Mouse (Mus musculus): ENCODE measurements around the gene Ola1. TPM values are rescaled to one million over a fixed set of nuclear protein-coding genes. Genes with fewer than 3 reads are reported as not detected.

Gene Ola1
- polyA plus RNA-seq, 1 experiment from 2014 or later: 112 TPM

DNA sequence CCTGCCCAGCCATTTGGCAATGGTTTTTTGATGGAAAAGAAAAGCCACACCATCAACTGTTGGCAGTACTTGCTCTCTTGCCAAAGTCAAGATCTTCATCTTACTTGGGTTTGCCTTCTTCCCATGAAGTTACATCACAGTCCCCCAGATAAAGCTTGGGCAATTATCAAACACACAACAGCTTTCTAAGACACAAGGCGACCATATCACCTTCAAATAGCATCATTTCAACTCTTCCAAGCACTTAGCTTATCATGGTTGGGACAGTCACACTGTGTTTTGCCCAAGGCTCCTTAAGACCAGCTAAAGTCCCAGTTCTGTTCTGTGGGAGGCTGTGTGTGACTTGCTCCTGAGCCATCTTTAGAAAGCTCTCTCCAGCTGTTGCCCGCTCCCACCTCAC lies 161.1 kb downstream of the Ola1 start:
- 89% methylated on average over 2 of the region's 2 CpGs for WGBS
- H3K36me3 ChIP-seq (replicated peaks): no peaks in the 10 kb centered on the region

DNA sequence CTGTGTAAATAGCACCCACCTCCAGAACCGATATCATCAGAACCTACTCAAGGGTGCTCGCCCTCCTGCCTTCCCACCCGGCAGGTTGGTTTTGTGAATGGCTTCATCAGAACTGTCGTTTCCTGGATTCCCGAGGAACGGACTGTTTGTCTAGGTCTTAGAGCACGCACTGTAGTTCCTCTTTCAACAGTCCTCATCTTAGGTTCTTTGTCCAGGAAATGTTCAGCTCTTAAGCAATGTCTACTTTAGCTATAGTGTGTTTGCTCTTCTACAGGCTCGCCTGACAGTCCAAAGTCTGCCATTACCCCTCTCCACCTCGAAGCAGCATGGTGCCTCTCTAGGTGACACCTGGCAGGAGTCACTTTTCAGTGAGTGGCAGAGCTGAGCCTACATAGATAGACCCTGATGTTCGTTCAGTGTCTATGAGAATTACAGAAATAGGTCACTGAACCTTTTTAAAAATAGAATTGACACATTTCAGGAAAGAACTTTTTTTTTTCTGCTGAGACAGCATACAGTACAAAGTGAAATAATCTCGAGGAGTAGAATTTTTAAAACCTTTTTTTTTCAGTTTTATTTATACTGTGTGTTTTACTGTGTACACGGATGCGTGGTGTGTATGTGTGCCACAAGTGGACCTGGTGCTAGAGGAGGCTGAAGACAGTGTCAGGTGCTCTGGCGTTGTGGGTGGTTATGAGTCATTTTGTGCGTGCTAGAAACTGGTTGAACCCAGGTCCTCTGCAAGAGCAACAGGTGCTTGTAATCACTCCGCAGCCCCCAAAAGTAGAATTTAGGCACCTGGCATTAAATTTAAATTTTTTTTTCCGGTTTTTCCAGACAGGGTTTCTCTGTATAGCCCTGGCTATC lies 162.4 kb downstream of the Ola1 start:
- WGBS: 90% methylated on average over 17 of the region's 17 CpGs
- H3K27ac ChIP-seq: no peak overlapping the region
- no peak for DNase-seq (ENCODE audit: extremely low spot score, low spot score)
- H3K4me1 ChIP-seq: 0 out of 2 replicates have a peak, but pooled peaks cover 5% of the 10 kb centered on the region
- peaks cover 9% of the 10 kb centered on the region; the same call in 1 of the 2 replicates for H3K9me3 ChIP-seq
- H3K36me3 ChIP-seq (replicated peaks): no peaks in the 10 kb centered on the region
- H3K4me3 ChIP-seq: no peak overlapping the region
- no peaks in the 10 kb centered on the region for H3K27me3 ChIP-seq (ENCODE audit: poor library complexity, severe bottlenecking)

More for the DNA sequence above, 161.1 kb downstream of the Ola1 start:
- Histone ChIP-seq H3K4me1 (0 out of 2 replicates have a peak, but pooled peaks cover 5% of the 10 kb centered on the region), H3K9me3 (peaks cover 7% of the 10 kb centered on the region; the same call in 1 of the 2 replicates), H3K27ac (no peak overlapping the region), H3K27me3 (ENCODE audit: poor library complexity, severe bottlenecking) (no peaks in the 10 kb centered on the region), H3K4me3 (no peak overlapping the region)
- no peak for DNase-seq (ENCODE audit: extremely low spot score, low spot score)

DNA sequence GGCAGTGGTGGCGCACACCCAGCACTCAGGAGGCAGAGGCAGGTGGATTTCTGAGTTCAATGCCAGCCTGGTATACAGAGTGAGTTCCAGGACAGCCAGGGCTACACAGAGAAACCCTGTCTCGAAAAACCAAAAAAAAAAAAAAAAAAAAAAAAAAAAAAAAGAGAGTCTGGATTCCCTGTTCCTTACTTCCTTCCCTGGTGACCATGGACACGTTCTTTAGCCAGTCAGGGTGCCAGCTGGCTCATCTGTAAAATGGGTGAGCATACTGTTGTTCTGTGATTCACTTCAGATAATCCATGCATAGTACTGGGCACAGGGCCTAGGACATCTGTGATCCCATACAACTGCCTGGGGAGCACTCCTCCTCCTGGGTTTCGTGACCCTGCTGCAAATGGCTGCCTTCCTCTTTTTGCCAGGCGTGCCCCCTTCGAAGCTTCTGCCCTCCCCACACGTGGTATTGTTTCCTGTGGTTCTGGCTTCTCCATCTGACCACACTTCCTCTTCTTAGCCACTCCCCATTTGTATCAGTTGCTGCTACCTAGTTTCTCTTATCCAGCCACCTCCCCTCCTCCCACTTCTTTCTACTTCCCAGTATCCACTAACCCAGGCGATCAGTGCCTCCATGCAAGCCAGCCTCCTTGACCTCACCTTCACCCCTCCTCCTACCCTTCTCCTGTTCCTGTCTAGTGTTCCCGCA lies 164.8 kb downstream of the Ola1 start:
- Histone ChIP-seq H3K36me3 (replicated peaks) (no peaks in the 10 kb centered on the region), H3K9me3 (peaks cover 9% of the 10 kb centered on the region; the same call in 1 of the 2 replicates), H3K4me1 (peaks cover 1% of the 10 kb centered on the region; the same call in 1 of the 2 replicates), H3K4me3 (no peak overlapping the region), H3K27me3 (ENCODE audit: poor library complexity, severe bottlenecking) (no peaks in the 10 kb centered on the region; the same call in 1 of the 2 replicates), H3K27ac (no peak overlapping the region)
- WGBS: 89% methylated on average over 9 of the region's 9 CpGs
- DNase-seq (ENCODE audit: extremely low spot score, low spot score): no peak

DNA sequence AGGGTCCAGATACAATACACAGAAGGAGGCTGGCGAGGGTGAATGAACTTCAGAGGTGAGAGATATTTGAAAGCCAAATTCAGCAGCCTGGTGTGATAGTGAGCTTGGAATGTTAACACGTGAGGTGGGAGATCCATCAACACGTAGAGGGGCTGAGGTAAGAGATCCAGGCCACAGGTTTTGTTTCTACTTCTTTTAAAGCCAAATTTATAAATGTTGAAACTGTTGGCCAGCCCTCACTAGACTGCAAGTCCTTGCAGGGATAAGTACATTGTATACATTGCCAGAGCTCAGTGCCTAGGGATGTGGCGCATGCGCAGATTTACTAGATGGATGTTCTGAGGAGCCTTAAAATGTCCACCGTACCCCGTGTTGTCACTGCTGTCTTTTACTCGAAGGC lies 168.3 kb downstream of the Ola1 start:
- H3K36me3 ChIP-seq (replicated peaks): no peaks in the 10 kb centered on the region
- peaks cover 25% of the 10 kb centered on the region for H3K4me1 ChIP-seq
- peaks cover 9% of the 10 kb centered on the region; the same call in 1 of the 2 replicates for H3K9me3 ChIP-seq
- WGBS: 92% methylated on average over 8 of the region's 8 CpGs
- no peak overlapping the region for H3K27ac ChIP-seq
- H3K27me3 ChIP-seq (ENCODE audit: poor library complexity, severe bottlenecking): peaks cover 15% of the 10 kb centered on the region
- DNase-seq (ENCODE audit: extremely low spot score, low spot score): no peak
- H3K4me3 ChIP-seq: no peak overlapping the region

- DNase-seq (ENCODE audit: extremely low spot score, low spot score): no peak
- no peaks in the 10 kb centered on the region for H3K36me3 ChIP-seq (replicated peaks)
Observed at GRCm38 (mm10) chr2:73049977-73050376, 168.7 kb downstream of the Ola1 start.

GRCm38 (mm10) chr2:73049001-73049684 lies 169.6 kb downstream of the Ola1 start:
- Histone ChIP-seq H3K27ac (no peak overlapping the region), H3K4me1 (peaks cover 25% of the 10 kb centered on the region), H3K9me3 (peaks cover 9% of the 10 kb centered on the region; the same call in 1 of the 2 replicates), H3K4me3 (no peak overlapping the region), H3K27me3 (ENCODE audit: poor library complexity, severe bottlenecking) (peaks cover 25% of the 10 kb centered on the region), H3K36me3 (replicated peaks) (no peaks in the 10 kb centered on the region)
- DNase-seq (ENCODE audit: extremely low spot score, low spot score): no peak
- WGBS: 64% methylated on average over 6 of the region's 6 CpGs

More at GRCm38 (mm10) chr2:73049977-73050376, 168.7 kb downstream of the Ola1 start:
- 83% methylated on average over 4 of the region's 4 CpGs for WGBS
- H3K4me3 ChIP-seq: no peak overlapping the region
- H3K27me3 ChIP-seq (ENCODE audit: poor library complexity, severe bottlenecking): peaks cover 20% of the 10 kb centered on the region
- H3K9me3 ChIP-seq: peaks cover 9% of the 10 kb centered on the region; the same call in 1 of the 2 replicates
- H3K27ac ChIP-seq: no peak overlapping the region
- peaks cover 25% of the 10 kb centered on the region for H3K4me1 ChIP-seq

- DNase-seq (ENCODE audit: extremely low spot score, low spot score): no peak
- peak overlapping the region; percentile 42; the same call in 1 of the 2 replicates for H3K27ac ChIP-seq
- peaks cover 25% of the 10 kb centered on the region for H3K4me1 ChIP-seq
- H3K4me3 ChIP-seq: no peak overlapping the region
- 71% methylated on average over 24 of the region's 24 CpGs for WGBS
- H3K36me3 ChIP-seq (replicated peaks): no peaks in the 10 kb centered on the region
- peaks cover 29% of the 10 kb centered on the region for H3K27me3 ChIP-seq (ENCODE audit: poor library complexity, severe bottlenecking)
- no peaks in the 10 kb centered on the region for H3K9me3 ChIP-seq
Observed at GRCm38 (mm10) chr2:73047061-73047741, 171.5 kb downstream of the Ola1 start.

DNA sequence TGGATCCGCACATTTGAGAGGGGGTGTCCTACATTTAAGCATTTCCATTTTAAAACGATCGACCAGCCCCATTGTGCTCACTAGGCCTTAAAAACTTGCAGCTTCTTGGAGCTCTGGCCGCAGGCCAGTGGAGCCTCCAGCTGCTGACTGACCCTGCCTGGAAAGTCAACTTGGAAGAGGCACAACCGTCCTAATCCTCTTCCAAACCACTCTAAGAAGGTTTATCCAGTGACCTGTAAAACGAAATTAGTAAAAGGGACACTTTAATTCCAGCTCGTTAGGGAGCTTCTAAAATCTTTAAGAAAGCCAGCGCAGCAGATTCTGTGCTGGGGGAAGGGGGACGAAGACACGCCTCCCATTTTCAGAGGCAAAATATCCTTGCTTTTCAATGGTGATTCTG lies 172.1 kb downstream of the Ola1 start:
- DNase-seq (ENCODE audit: extremely low spot score, low spot score): no peak
- no peak overlapping the region for H3K4me3 ChIP-seq
- no peaks in the 10 kb centered on the region for H3K9me3 ChIP-seq
- peaks cover 30% of the 10 kb centered on the region for H3K4me1 ChIP-seq
- H3K36me3 ChIP-seq (replicated peaks): no peaks in the 10 kb centered on the region
- 29% methylated on average over 10 of the region's 10 CpGs for WGBS
- no peak overlapping the region for H3K27ac ChIP-seq
- H3K27me3 ChIP-seq (ENCODE audit: poor library complexity, severe bottlenecking): peaks cover 29% of the 10 kb centered on the region

DNA sequence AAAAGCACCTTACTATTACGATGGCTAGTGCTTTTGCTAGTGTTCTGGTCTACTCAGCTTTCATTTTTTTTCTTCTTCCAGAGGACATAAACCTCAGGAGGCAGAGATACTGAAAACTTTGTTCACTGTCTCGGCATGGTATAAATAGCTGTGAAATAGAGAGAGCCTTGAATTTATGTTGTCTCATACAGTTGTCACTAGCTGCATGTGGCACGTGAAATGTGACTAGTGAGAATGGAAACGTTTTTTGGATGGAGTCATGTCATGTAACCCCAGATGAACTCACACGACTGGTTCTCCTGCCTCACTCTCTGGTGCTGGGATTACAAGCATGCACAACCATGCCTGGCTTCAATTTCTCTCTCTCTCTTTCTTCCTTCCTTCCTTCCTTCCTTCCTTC lies 173.2 kb downstream of the Ola1 start:
- H3K27ac ChIP-seq: no peak overlapping the region
- peaks cover 32% of the 10 kb centered on the region for H3K4me1 ChIP-seq
- no peak for DNase-seq (ENCODE audit: extremely low spot score, low spot score)
- H3K4me3 ChIP-seq: no peak overlapping the region
- H3K27me3 ChIP-seq (ENCODE audit: poor library complexity, severe bottlenecking): peaks cover 31% of the 10 kb centered on the region
- no peaks in the 10 kb centered on the region for H3K9me3 ChIP-seq
- 79% methylated on average over 5 of the region's 5 CpGs for WGBS
- no peaks in the 10 kb centered on the region for H3K36me3 ChIP-seq (replicated peaks)

Other genes starting within 250 kb of the Ola1 start
- gene Sp3, start 238.5 kb downstream of the Ola1 start, polyA plus RNA-seq (2016; fragmentation: Nextera tagmentation; extraction: Ambion mirVana): 46.4 and 47.5 TPM in 2 replicates
- not detected in 2 replicates for gene Gm11084, start 232.2 kb downstream of the Ola1 start, polyA plus RNA-seq (2016; fragmentation: Nextera tagmentation; extraction: Ambion mirVana)
- gene Sp9, start 53.0 kb upstream of the Ola1 start, polyA plus RNA-seq (2016; fragmentation: Nextera tagmentation; extraction: Ambion mirVana): 0.94 and 1.1 TPM in 2 replicates
- gene Scrn3, start 93.7 kb upstream of the Ola1 start, polyA plus RNA-seq (2016; fragmentation: Nextera tagmentation; extraction: Ambion mirVana): 12.8 and 13.8 TPM in 2 replicates
- 13.3 and 14.0 TPM in 2 replicates for gene Cir1, start 93.8 kb upstream of the Ola1 start, polyA plus RNA-seq (2016; fragmentation: Nextera tagmentation; extraction: Ambion mirVana)
- 1.6 and 2.2 TPM in 2 replicates for gene Gpr155, start 167.6 kb upstream of the Ola1 start, polyA plus RNA-seq (2016; fragmentation: Nextera tagmentation; extraction: Ambion mirVana)

All from forebrain, embryonic 10.5 days (tissue).